ENCODE assay signal across 7 mouse cellular contexts in genomic region chr12:76595830-76596229, GRCm38 (mm10).
DNase-seq lines count a peak whose midpoint lies in the region.

No protein-coding gene starts in this region.

- peak; percentile 39 for DNase-seq in left cerebral cortex, adult 11 months (ENCODE audit: low spot score)
- no peak for DNase-seq in left cerebral cortex, postnatal 10 days (ENCODE audit: extremely low spot score in 1 of 2, low spot score in 2 of 2)
- DNase-seq in right cerebral cortex, adult 2 months (ENCODE audit: low spot score in 2 of 2), result peak; percentile 52 to 53
- no peak for DNase-seq in right cerebral cortex, postnatal 25 days
- peak; percentile 31 to 72 for DNase-seq in left cerebral cortex, postnatal 25 days (ENCODE audit: low spot score in 2 of 2)
- no peak for DNase-seq in kidney, adult 18-20 months
- DNase-seq in MN1 (ENCODE audit: low spot score), result no peak

- intact Hi-C loops in left cerebral cortex, postnatal 10 days (cut with DNase I), result loop anchor here (5.0 to 10.0 kb wide), 2 partner anchors 99 to 231 kb away; partner anchors contain the start of gene Zbtb25
- intact Hi-C loops in left cerebral cortex, postnatal 25 days (cut with DNase I), result loop anchor here (1.0 to 5.0 kb wide), 4 partner anchors 49 to 225 kb away; partner anchors contain the start of gene Zbtb1

Comparison
In these comparisons a context has a peak if more than half of its experiments do, and no peak if none do; other contexts are left out.
1. DNase-seq: peak in left cerebral cortex, adult 11 months (single experiment), right cerebral cortex, adult 2 months (2 of 2) and left cerebral cortex, postnatal 25 days (2 of 2); none in left cerebral cortex, postnatal 10 days (0 of 2), right cerebral cortex, postnatal 25 days (single experiment), kidney, adult 18-20 months (single experiment) and MN1 (single experiment).